Mouse (Mus musculus) stomach, embryonic 16.5 days (tissue): ENCODE data around the gene Hmbs. TPM values are rescaled to one million over a fixed set of nuclear protein-coding genes. Genes with fewer than 3 reads are reported as not detected.
"Not testable (repeated sequence)": the region's sequence is repeated elsewhere in the genome, so short reads cannot be mapped to it uniquely, and the experiment has no call there.

Source experiments
- ATAC-seq: fragments of 200-750 bp; cut with Nextera tagmentation; 2 replicates; pipeline ENCODE4 v1.8.0; 2017; ENCODE audit warnings: moderate number of reproducible peaks, moderate TSS enrichment; ENCODE audit not compliant: insufficient read depth, low FRiP score
- H3K27ac ChIP-seq: fragments of 300-500 bp; sonication (generic); 2 replicates; pipeline ENCODE4 v1.5.1; 2014; ENCODE audit warnings: low read length
- H3K27me3 ChIP-seq: fragments of 300-500 bp; sonication (generic); 2 replicates; pipeline ENCODE4 v1.6.1; 2014; ENCODE audit warnings: low read length, control low read depth, mixed read lengths; ENCODE audit not compliant: control insufficient read depth, insufficient read depth
- H3K36me3 ChIP-seq: fragments of 300-500 bp; sonication (generic); 2 replicates; pipeline ENCODE4 v1.6.1; 2014; ENCODE audit warnings: low read length; ENCODE audit not compliant: control insufficient read depth, insufficient read depth
- H3K4me1 ChIP-seq: fragments of 300-500 bp; sonication (generic); 2 replicates; pipeline ENCODE4 v1.6.1; 2014; ENCODE audit warnings: low read length, control low read depth, mixed read lengths; ENCODE audit not compliant: control insufficient read depth, insufficient read depth
- H3K4me2 ChIP-seq: fragments of 300-500 bp; sonication (generic); 2 replicates; pipeline ENCODE4 v1.6.1; 2014; ENCODE audit warnings: low read depth, low read length, mixed read lengths
- H3K4me3 ChIP-seq: fragments of 300-500 bp; sonication (generic); replicated peaks from 2 replicates; pipeline ENCODE4 v1.5.1; 2014; ENCODE audit warnings: mild to moderate bottlenecking, low read length
- H3K9ac ChIP-seq: fragments of 300-500 bp; sonication (generic); 2 replicates; pipeline ENCODE4 v1.6.1; 2014; ENCODE audit warnings: low read length
- H3K9me3 ChIP-seq: fragments of 300-500 bp; sonication (generic); replicated peaks from 2 replicates; pipeline ENCODE4 v1.6.1; 2016; ENCODE audit warnings: low read length, control low read depth; ENCODE audit not compliant: control insufficient read depth
- WGBS: fragments of 180-500 bp; shearing (Covaris S2); extraction: QIAGEN DNeasy Blood & Tissue Kit; methylation state at CpG from one replicate; pipeline ENCODE4 v1.1.7; 2014; 5-methylcytosine and 5-hydroxymethylcytosine counted together
- polyA plus RNA-seq: library from polyadenylated mRNA; unstranded; fragments of >200 nt; fragmentation: Nextera tagmentation; extraction: Ambion mirVana; gene quantifications from 2 replicates; pipeline ENCODE4 v1.2.1, GENCODE M21; 2015

The Hmbs gene
- polyA plus RNA-seq, 1 experiment from 2014 or later = 162 TPM

DNA sequence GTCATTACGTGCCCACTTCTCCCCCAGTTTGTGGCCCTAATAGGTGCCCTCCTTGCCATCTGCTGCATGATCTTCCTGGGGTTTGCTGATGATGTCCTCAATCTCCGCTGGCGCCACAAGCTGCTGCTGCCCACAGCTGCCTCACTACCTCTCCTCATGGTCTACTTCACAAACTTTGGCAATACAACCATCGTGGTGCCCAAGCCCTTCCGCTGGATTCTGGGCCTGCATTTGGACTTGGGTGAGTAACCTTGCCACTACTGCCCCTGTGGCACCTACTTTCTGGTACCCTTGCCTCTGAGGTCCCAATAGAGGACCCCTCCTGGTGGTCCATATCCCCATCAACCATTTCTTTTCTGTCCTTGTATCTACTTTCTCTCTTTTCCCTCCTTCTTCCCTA lies 16.1 kb downstream of the Hmbs start:
- H3K36me3 ChIP-seq = peaks cover 29% of the 10 kb centered on the region
- H3K4me2 ChIP-seq = peak overlapping the region; percentile 79
- H3K9ac ChIP-seq = peak overlapping the region; percentile 93
- H3K27ac ChIP-seq = no peak overlapping the region
- H3K27me3 ChIP-seq = no peaks in the 10 kb centered on the region
- peaks cover 10% of the 10 kb centered on the region for H3K4me1 ChIP-seq
- WGBS = 93% methylated on average over 5 of the region's 5 CpGs
- peak overlapping the region; percentile 93 for H3K4me3 ChIP-seq
- ATAC-seq = no peak
- no peaks in the 10 kb centered on the region for H3K9me3 ChIP-seq

DNA sequence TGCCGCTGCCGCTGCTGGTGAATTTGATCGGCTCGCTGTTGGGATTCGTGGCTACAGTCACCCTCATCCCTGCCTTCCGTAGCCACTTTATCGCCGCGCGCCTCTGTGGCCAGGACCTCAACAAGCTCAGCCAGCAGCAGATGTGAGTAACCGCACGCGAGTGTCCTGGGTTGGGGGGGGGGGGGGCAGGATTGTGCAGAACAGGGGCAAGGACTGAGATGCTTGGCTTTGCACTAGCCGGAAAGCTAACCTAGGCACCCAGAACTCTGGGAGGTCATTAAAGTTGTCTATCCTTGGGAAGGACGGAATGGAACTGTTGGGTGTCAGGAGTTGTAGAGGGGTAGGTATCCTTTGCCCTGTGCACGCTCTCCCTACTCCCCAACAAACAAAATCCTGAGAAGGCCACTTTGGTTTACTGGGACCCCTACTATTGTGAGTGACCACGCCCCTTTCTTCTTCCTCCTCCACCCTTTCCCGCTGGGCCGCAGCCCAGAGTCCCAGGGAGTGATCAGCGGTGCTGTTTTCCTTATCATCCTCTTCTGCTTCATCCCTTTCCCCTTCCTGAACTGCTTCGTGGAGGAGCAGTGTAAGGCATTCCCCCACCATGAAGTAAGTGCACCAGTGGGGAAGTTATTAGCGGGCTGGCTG lies 16.8 kb downstream of the Hmbs start:
- ATAC-seq = peak; percentile 38; the same call in 1 of the 2 replicates
- H3K27ac ChIP-seq = peak overlapping the region; percentile 97
- peaks cover 22% of the 10 kb centered on the region for H3K36me3 ChIP-seq
- WGBS = under 1% methylated on average over 22 of the region's 22 CpGs
- no peaks in the 10 kb centered on the region for H3K9me3 ChIP-seq
- peak overlapping the region; percentile 79 for H3K4me2 ChIP-seq
- peak overlapping the region; percentile 93 for H3K9ac ChIP-seq
- H3K4me1 ChIP-seq = peaks cover 10% of the 10 kb centered on the region
- no peaks in the 10 kb centered on the region for H3K27me3 ChIP-seq
- peak overlapping the region; percentile 93 for H3K4me3 ChIP-seq

DNA sequence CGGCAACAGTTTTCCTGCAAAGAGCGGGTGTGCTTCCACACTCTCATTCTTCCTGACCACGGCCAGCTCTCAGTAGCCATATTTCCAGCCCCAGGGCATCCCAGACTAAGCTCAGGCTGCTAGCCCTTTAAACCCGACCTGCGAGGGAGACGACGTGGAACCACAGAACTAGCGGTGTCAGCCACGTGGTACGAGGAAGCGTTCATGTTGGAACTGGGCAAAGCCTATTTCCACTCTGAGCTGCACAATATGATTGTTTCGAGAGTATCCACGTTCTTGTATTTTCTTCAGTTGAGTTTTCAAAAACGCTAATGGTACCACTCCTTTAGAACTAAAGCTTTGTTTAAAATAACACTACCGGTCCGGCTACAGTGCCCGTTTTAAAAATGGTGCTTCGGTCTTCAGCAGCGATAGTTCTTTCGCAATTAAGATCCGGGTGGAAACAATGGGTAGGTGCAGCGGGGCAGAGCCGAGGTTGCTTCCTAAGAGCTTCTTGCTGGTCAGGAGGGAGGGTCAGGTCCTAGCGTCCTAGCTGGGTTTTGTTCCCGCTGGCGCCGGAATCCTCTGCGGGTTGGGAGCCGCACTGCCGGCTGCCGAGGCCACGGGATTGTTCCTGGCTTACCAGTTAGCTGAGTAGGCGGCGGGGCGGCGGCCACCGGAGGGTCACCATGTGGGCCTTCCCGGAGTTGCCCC lies 17.5 kb downstream of the Hmbs start:
- Histone ChIP-seq H3K4me1 (peaks cover 10% of the 10 kb centered on the region), H3K27ac (peak overlapping the region; percentile 97), H3K9ac (peak overlapping the region; percentile 93), H3K9me3 (no peaks in the 10 kb centered on the region), H3K36me3 (peaks cover 17% of the 10 kb centered on the region), H3K4me3 (peak overlapping the region; percentile 93), H3K27me3 (no peaks in the 10 kb centered on the region), H3K4me2 (peak overlapping the region; percentile 79)
- ATAC-seq = peak; percentile 92
- WGBS = under 1% methylated on average over 38 of the region's 38 CpGs

DNA sequence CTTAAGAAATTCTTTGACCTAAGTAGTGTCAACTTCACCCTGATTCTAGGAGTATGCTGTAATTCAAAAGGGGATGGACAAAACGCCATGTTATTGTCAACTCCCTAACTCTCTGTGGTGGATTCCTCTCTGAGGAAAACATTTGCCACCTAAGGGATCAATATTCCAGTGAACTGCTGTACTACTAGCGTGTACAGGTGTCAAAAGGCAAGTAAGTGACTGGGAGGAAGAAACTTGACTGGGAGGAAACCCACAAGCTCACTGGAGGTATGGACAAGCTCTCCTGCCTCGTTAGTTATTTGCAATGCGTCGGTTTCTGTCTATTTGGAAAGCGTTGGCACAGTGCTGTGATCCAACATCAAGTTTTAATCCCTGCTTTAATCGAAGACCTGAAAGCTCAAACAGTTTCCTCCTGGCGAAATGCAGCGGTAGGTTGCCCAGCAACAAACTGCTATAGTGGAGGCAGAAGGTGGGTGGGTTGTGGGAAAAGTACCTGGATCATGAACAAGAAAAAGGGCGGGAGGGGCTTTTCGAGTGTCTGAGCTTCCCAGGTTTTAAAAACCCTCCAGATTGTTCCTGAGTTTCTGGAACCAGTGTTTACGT lies 18.2 kb downstream of the Hmbs start, which contains the start of gene Dpagt1:
TSS of gene Dpagt1 (plus strand) at position 252 of the 603 bp plus-strand sequence.
- peak within 1 kb of the TSS; percentile 93 for H3K9ac ChIP-seq
- peak within 1 kb of the TSS; percentile 97 for H3K27ac ChIP-seq
- WGBS = 1% methylated on average over 12 of the region's 12 CpGs
- peaks cover 10% of the 10 kb centered on the region for H3K4me1 ChIP-seq
- no peaks in the 10 kb centered on the region for H3K9me3 ChIP-seq
- peak within 1 kb of the TSS; percentile 93 for H3K4me3 ChIP-seq
- no peaks in the 10 kb centered on the region for H3K27me3 ChIP-seq
- peak; percentile 42; the same call in 1 of the 2 replicates for ATAC-seq
- peak within 1 kb of the TSS; percentile 79 for H3K4me2 ChIP-seq
- peaks cover 13% of the 10 kb centered on the region for H3K36me3 ChIP-seq

DNA sequence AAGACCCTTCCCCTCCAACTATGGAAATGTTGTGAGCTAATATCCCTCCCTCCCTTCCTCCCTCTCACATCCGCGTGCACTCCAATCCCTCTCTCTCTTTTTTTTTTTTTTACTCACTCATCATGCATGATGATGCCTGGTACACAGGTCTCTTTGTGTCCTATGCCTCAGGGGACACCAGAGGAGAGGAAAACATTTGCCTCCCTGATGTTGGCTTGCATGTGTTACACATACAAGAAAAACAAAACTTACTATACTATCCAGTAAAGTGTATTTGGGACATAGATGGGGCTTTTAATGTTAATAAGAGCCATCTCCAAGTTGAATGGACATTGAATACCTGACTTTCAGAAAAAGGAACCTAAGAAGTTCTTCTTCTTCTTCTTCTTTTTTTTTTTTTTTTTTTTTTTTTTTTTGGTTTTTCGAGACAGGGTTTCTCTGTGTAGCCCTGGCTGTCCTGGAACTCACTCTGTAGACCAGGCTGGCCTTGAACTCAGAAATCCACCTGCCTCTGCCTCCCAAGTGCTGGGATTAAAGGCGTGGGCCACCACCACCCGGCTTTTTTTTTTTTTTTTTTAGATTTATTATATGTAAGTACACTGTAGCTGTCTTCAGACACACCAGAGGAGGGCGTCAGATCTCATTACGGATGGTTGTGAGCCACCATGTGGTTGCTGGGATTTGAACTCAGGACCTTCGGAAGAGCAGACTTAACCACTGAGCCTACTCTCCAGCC lies 18.8 kb downstream of the Hmbs start:
- not testable (repeated sequence) for H3K27me3 ChIP-seq, ATAC-seq, H3K9me3 ChIP-seq
- Histone ChIP-seq H3K27ac (peak overlapping the region; percentile 97), H3K36me3 (peaks cover 11% of the 10 kb centered on the region), H3K4me2 (peak overlapping the region; percentile 79), H3K4me1 (peaks cover 10% of the 10 kb centered on the region), H3K9ac (peak overlapping the region; percentile 93; the same call in 1 of the 2 replicates), H3K4me3 (peak overlapping the region; percentile 93)
- WGBS = 65% methylated on average over 7 of the region's 8 CpGs

DNA sequence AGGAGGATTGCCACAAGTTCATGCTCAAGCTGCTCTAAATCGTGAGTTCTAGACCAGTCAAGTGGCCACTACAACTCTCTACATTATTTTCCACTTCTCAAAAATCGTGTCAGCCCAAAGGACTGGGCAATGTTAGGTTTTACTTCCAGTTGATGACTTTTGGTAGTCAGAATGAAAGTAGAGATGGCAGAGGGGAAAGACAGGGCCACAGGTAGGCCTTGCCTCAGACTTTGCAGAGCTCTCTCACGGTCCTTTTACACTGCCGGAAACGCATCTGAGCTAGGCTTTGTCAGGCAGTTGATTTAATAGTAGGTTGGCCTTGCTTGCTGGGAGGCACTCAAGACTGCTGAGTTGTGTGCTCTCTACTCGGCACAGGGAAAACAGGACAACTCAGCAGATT lies 19.9 kb downstream of the Hmbs start:
- 75% methylated on average over 6 of the region's 6 CpGs for WGBS
- Histone ChIP-seq H3K9ac (no peak overlapping the region), H3K4me2 (no peak overlapping the region), H3K36me3 (peaks cover 4% of the 10 kb centered on the region; the same call in 1 of the 2 replicates), H3K4me1 (peaks cover 11% of the 10 kb centered on the region), H3K9me3 (no peaks in the 10 kb centered on the region), H3K27ac (no peak overlapping the region), H3K27me3 (no peaks in the 10 kb centered on the region), H3K4me3 (no peak overlapping the region)
- no peak for ATAC-seq

DNA sequence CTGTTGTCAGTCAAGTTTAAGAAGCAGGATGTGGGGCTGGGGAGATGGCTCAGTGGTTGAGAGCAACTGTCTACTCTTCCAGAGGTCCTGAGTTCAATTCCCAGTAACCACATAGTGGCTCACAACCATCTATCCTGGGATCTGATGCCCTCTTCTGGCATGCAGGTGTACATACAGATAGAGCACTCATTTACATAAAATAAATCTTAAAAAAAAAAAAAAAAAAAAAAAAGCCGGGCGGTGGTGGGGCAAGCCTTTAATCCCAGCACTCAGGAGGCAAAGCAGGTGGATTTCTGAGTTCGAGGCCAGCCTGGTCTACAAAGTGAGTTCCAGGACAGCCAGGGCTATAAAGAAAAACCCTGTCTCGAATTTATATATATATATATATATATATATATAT lies 20.4 kb downstream of the Hmbs start:
- WGBS = 68% methylated on average over 4 of the region's 4 CpGs
- H3K9ac ChIP-seq, H3K27me3 ChIP-seq, H3K9me3 ChIP-seq, ATAC-seq, H3K4me2 ChIP-seq, H3K36me3 ChIP-seq, H3K27ac ChIP-seq, H3K4me3 ChIP-seq: not testable (repeated sequence)
- H3K4me1 ChIP-seq = peaks cover 16% of the 10 kb centered on the region

DNA sequence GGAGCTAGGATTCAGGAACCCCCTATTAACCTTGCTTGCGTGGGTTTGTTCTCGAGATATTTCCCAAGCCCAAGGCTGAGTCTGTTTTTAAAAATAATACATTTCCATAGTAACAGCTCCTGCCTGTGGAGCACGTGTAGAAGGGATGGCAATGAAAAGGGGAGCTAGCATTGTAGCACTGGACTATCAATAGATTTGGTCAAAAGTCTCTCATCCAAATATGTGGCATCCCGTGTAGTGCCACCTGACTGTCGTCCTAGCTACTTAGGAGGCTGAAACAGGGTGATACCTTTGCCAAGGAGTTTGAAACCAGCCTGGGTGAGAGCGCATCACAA lies 23.3 kb downstream of the Hmbs start:
- 14% methylated on average over 6 of the region's 6 CpGs for WGBS
- Histone ChIP-seq H3K27me3 (no peaks in the 10 kb centered on the region), H3K9ac (peak overlapping the region; percentile 66), H3K27ac (peak overlapping the region; percentile 81), H3K4me1 (peaks cover 20% of the 10 kb centered on the region), H3K4me2 (peak overlapping the region; percentile 74), H3K9me3 (no peaks in the 10 kb centered on the region), H3K36me3 (no peaks in the 10 kb centered on the region), H3K4me3 (peak overlapping the region; percentile 91)
- ATAC-seq = peak; percentile 1; the same call in 1 of the 2 replicates
